Mouse (Mus musculus): ENCODE measurements around the gene Synj2bp. TPM values are rescaled to one million over a fixed set of nuclear protein-coding genes. Genes with fewer than 3 reads are reported as not detected.
A peak's percentile ranks its signal among the peaks of the same experiment; 100 is the strongest.
"Not testable (repeated sequence)": the region's sequence is repeated elsewhere in the genome, so short reads cannot be mapped to it uniquely, and the experiment has no call there.

The Synj2bp gene
- polyA plus RNA-seq, 1 experiment from 2014 or later = 40.0 TPM

GRCm38 (mm10) chr12:81484212-81484611 lies 48.5 kb downstream of the Synj2bp start:
- Histone ChIP-seq H3K9me3 (no peaks in the 10 kb centered on the region), H3K9ac (peak overlapping the region; percentile 46), H3K4me1 (peaks cover 10% of the 10 kb centered on the region), H3K27me3 (replicated peaks) (no peaks in the 10 kb centered on the region), H3K27ac (peak overlapping the region; percentile 88), H3K36me3 (replicated peaks) (no peaks in the 10 kb centered on the region), H3K4me3 (peak overlapping the region; percentile 53), H3K4me2 (peak overlapping the region; percentile 68)
- WGBS = 3% methylated on average over 7 of the region's 7 CpGs
- no peak for ATAC-seq (replicated peaks)

GRCm38 (mm10) chr12:81483656-81484055 lies 49.1 kb downstream of the Synj2bp start:
- no peak for ATAC-seq (replicated peaks)
- no peaks in the 10 kb centered on the region for H3K36me3 ChIP-seq (replicated peaks)
- peak overlapping the region; percentile 68 for H3K4me2 ChIP-seq
- no peaks in the 10 kb centered on the region for H3K27me3 ChIP-seq (replicated peaks)
- peak overlapping the region; percentile 41 for H3K9ac ChIP-seq
- H3K9me3 ChIP-seq = no peaks in the 10 kb centered on the region
- H3K27ac ChIP-seq = no peak overlapping the region
- H3K4me3 ChIP-seq = peak overlapping the region; percentile 53
- 36% methylated on average over 17 of the region's 17 CpGs for WGBS
- peaks cover 10% of the 10 kb centered on the region for H3K4me1 ChIP-seq

GRCm38 (mm10) chr12:81459051-81459450 lies 73.7 kb downstream of the Synj2bp start:
- 94% methylated on average over 7 of the region's 7 CpGs for WGBS
- H3K4me2 ChIP-seq; H3K4me3 ChIP-seq; H3K27me3 ChIP-seq (replicated peaks); H3K9me3 ChIP-seq; ATAC-seq (replicated peaks); H3K27ac ChIP-seq; H3K4me1 ChIP-seq; H3K9ac ChIP-seq; H3K36me3 ChIP-seq (replicated peaks): not testable (repeated sequence)

Other genes with a start within 250 kb of the Synj2bp start
- 9.5 and 9.6 TPM in 2 replicates for gene Slc8a3, start 199.7 kb downstream of the Synj2bp start, polyA plus RNA-seq (2015; fragmentation: Nextera tagmentation; extraction: Ambion mirVana)
- 0.15 and 0.19 TPM in 2 replicates for gene Gm4787, start 153.4 kb downstream of the Synj2bp start, polyA plus RNA-seq (2015; fragmentation: Nextera tagmentation; extraction: Ambion mirVana)
- 0.49 TPM in 2 replicates for gene Adam4, start 111.0 kb downstream of the Synj2bp start, polyA plus RNA-seq (2015; fragmentation: Nextera tagmentation; extraction: Ambion mirVana)
- gene Cox16, start 47.8 kb downstream of the Synj2bp start, polyA plus RNA-seq (2015; fragmentation: Nextera tagmentation; extraction: Ambion mirVana) = 101 and 112 TPM in 2 replicates
- gene Gm20498, start within 50 bp of the Synj2bp start, polyA plus RNA-seq (2015; fragmentation: Nextera tagmentation; extraction: Ambion mirVana) = 32.5 and 41.0 TPM in 2 replicates
- gene Adam21, start 35.6 kb upstream of the Synj2bp start, polyA plus RNA-seq (2015; fragmentation: Nextera tagmentation; extraction: Ambion mirVana) = 0.79 and 1.3 TPM in 2 replicates
- gene Med6, start 62.1 kb upstream of the Synj2bp start, polyA plus RNA-seq (2015; fragmentation: Nextera tagmentation; extraction: Ambion mirVana) = 38.5 and 40.5 TPM in 2 replicates
- 15.2 and 15.4 TPM in 2 replicates for gene Ttc9, start 98.3 kb upstream of the Synj2bp start, polyA plus RNA-seq (2015; fragmentation: Nextera tagmentation; extraction: Ambion mirVana)
- 12.0 and 14.6 TPM in 2 replicates for gene Map3k9, start 248.3 kb upstream of the Synj2bp start, polyA plus RNA-seq (2015; fragmentation: Nextera tagmentation; extraction: Ambion mirVana)

All from midbrain, embryonic 15.5 days (tissue).